Mouse (Mus musculus): Measurements from ENCODE around the gene Myh10. TPM values are rescaled to one million over a fixed set of nuclear protein-coding genes. Genes with fewer than 3 reads are reported as not detected.
"Not testable (repeated sequence)": the region's sequence is repeated elsewhere in the genome, so short reads cannot be mapped to it uniquely, and the experiment has no call there.

Myh10 gene
- total RNA-seq, 2 experiments from 2014 or later, result 16.4 to 23.0 TPM

DNA sequence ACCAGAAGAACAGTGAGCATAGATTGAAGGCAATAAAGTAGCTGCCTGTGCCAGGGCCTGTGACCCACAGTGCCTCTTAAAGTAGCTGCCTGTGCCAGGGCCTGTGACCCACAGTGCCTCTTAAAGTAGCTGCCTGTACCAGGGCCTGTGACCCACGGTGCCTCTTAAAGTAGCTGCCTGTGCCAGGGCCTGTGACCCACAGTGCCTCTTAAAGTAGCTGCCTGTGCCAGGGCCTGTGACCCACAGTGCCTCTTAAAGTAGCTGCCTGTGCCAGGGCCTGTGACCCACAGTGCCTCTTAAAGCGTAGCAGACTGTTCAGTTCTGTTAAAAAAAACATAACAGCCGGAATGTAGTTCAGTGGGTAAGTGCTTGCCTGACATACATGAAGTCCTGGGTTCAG lies 42.0 kb downstream of the Myh10 start:
- DNase-seq; intact Hi-C loops (cut with DNase I; ENCODE audit: low total_unique reads): not testable (repeated sequence)

- DNase-seq, result no peak
- intact Hi-C loops (cut with DNase I; ENCODE audit: low total_unique reads), result no loop called here
Observed at GRCm38 (mm10) chr11:68739509-68739908, 48.1 kb downstream of the Myh10 start.

- intact Hi-C loops (cut with DNase I; ENCODE audit: low total_unique reads), result no loop called here
- no peak for DNase-seq
Observed at GRCm38 (mm10) chr11:68742658-68743057, 51.3 kb downstream of the Myh10 start.

- intact Hi-C loops (cut with DNase I; ENCODE audit: low total_unique reads), result no loop called here
- DNase-seq, result no peak
Observed at GRCm38 (mm10) chr11:68744150-68744549, 52.8 kb downstream of the Myh10 start.

DNA sequence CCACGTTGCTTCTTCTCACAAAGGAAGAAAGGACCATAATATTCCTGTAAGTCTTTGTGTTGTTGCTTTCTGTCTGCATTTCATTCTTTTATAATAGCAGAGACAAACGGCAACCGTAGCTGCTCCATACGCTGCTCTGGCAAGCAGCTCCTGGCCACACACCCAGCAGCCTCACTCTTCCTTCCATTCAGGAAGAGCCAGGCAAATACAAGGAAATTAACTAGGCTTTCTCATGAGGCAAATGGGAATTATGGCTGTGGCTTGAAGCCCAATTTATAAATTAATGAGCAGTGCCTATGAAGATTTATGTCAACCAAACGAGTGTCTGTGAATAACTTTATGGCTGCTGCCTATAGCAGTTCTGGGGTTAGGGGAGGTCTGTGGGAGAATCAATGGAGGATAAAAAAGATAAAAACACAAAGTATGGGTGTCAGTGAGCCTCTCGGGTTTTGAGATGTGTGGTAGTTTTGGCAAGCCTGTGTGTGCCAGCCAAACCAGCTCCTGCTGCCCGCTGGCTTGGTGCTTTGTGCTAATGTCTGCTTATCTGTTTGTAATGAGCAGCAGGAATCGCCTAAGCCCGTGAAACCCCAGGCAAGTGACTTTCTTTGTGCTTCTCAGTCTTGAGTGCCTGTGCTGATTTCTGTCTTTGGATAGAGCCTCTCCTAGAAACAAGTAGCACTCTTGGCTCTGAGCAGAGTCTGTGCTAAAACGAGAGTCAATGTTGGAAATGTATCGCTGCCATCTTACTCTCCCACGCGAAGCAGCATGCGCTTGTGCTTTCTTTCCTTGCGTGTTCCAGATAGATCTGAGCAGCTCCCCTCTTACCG lies 54.2 kb downstream of the Myh10 start:
- no peak for DNase-seq
- intact Hi-C loops (cut with DNase I; ENCODE audit: low total_unique reads), result no loop called here

GRCm38 (mm10) chr11:68748121-68748520 lies 56.8 kb downstream of the Myh10 start:
- intact Hi-C loops (cut with DNase I; ENCODE audit: low total_unique reads), result no loop called here
- no peak for DNase-seq

- intact Hi-C loops (cut with DNase I; ENCODE audit: low total_unique reads), result no loop called here
Observed at GRCm38 (mm10) chr11:68750206-68750605, 58.8 kb downstream of the Myh10 start.

GRCm38 (mm10) chr11:68750938-68751337 lies 59.6 kb downstream of the Myh10 start:
- no peak for DNase-seq
- intact Hi-C loops (cut with DNase I; ENCODE audit: low total_unique reads), result no loop called here

More at GRCm38 (mm10) chr11:68750206-68750605, 58.8 kb downstream of the Myh10 start:
- no peak for DNase-seq

DNA sequence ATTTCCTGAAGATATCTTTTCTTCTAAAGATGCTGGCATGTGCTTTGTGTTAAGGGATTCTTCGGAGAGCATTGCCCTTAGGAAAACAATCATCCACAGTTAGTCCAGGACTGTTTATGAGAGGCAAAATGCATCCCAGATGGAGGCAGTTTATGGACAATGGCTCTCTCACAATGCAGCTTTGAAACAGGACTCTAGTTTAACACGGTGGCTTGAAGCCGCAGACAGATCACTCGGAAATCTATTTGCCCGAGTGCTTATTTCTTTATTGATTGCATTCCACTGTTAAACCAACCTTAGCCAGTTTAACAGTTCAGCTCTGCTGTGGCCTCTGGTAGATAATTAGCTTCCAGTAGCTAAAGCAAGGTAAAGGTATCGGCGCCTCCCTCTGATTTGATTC lies 62.9 kb downstream of the Myh10 start:
- no peak for DNase-seq
- intact Hi-C loops (cut with DNase I; ENCODE audit: low total_unique reads), result no loop called here

GRCm38 (mm10) chr11:68756456-68757348 lies 65.3 kb downstream of the Myh10 start:
- intact Hi-C loops (cut with DNase I; ENCODE audit: low total_unique reads), result no loop called here
- no peak for DNase-seq

- DNase-seq, result no peak
- intact Hi-C loops (cut with DNase I; ENCODE audit: low total_unique reads), result no loop called here
Observed at GRCm38 (mm10) chr11:68759691-68760090, 68.3 kb downstream of the Myh10 start.

- intact Hi-C loops (cut with DNase I; ENCODE audit: low total_unique reads), result no loop called here
- no peak for DNase-seq
Observed at GRCm38 (mm10) chr11:68761155-68761554, 69.8 kb downstream of the Myh10 start.

DNA sequence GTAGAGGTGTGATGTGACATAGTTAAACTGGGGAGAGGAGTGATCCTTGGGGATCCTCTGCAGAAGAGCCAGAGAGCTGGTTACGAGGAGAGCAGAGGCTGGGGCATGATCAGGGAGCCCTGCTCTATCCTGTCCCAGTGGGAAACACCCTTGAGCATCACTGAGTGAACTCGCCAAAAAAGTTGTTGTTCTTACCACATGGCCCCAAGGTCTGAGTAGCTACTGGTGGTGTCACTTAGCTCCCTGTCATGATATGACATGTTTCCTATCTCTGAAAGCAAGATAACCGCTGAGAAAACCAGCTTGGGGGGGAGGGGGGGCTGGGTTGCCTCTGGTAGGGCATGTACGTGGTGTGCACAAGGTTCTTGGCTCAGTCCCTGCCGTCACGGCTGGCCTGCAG lies 70.3 kb downstream of the Myh10 start:
- intact Hi-C loops (cut with DNase I; ENCODE audit: low total_unique reads), result no loop called here
- DNase-seq, result no peak

DNA sequence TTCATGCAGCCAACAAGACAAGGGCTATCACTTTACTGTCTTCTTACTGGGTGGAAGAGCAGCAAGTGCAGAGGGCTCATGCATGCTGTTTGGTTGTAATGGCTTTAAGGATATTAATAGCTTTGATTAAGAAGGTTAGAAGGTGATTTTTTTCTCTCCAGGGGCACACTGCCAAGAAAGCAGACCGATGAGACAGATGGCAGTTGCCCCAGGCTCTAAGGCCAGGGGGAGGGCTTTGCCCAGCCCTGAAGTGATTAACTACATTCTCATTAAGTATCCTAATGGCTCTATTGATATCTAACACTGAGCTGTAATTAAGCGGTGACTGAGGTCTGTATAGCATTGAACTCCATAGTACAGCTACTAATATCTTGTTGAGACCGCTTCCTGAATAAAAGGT lies 73.3 kb downstream of the Myh10 start:
- intact Hi-C loops (cut with DNase I; ENCODE audit: low total_unique reads), result no loop called here
- DNase-seq, result peak; percentile 26

GRCm38 (mm10) chr11:68767762-68768542 lies 76.6 kb downstream of the Myh10 start:
- no peak for DNase-seq
- intact Hi-C loops (cut with DNase I; ENCODE audit: low total_unique reads), result no loop called here

- intact Hi-C loops (cut with DNase I; ENCODE audit: low total_unique reads), result no loop called here
- no peak for DNase-seq
Observed at GRCm38 (mm10) chr11:68769770-68770510, 78.6 kb downstream of the Myh10 start.

DNA sequence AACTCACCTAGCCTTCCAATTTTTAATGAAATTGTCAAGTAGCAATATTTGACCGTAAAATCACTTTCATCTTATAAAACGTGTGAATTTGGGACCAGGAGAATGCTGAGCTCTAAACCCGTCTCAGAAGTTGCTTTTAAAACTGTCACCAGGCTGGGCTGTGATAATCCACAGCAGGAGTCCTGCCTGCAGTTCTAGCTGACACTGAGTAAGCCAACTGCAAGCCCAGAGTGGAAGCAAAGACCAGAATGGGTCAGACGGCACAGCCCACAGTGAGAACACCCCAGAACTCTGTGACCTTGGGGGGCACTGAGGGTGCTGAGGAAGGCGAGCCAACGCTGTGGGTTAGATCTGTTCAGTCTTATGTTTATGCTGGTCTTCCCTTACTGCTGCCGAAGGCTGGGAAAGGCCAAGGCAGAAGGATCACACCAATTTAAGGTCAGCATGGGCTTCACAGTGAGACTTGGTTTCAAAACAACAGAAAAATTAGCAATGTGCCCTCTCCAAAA lies 84.8 kb downstream of the Myh10 start:
- intact Hi-C loops (cut with DNase I; ENCODE audit: low total_unique reads), result no loop called here
- no peak for DNase-seq

GRCm38 (mm10) chr11:68777933-68778332 lies 86.6 kb downstream of the Myh10 start:
- no peak for DNase-seq
- intact Hi-C loops (cut with DNase I; ENCODE audit: low total_unique reads), result no loop called here

DNA sequence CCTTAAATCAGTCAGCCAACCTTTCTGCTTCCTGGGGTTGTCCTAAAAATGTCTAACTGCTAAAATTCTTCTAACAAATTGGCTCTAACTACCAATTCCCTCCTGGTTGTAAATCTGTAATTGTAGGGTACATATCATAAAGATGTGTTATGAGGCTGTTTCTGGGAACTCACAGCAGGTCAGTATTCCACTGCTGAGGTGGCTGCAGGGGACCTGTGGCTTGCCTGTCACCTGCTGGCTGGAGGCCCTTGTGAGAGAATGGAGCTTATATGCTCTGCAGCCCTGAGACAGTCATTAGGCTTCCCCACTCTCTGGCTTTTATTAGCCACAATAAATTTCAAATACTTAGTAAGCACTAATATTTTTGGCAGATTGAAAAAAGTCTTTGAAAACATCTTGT lies 87.5 kb downstream of the Myh10 start:
- intact Hi-C loops (cut with DNase I; ENCODE audit: low total_unique reads), result no loop called here

More for the DNA sequence above, 87.5 kb downstream of the Myh10 start:
- DNase-seq, result no peak

Measured in gastrocnemius, postnatal 14 days (tissue).